Comparison of ENCODE assay signal across 28 mouse cellular contexts in genomic region chr8:83731906-83732305, GRCm38 (mm10).
"Had no signal": no experiment of that assay in that cellular context is flagged by ENCODE, and none has a peak within 500 bp of the region (broad histone marks: within the 10 kb centered on the region; RNA-seq: fewer than 3 reads in every experiment).

No protein-coding gene starts in this region.

- H3K27me3 ChIP-seq: heart, embryonic 12.5 days; hindbrain, embryonic 12.5 days; intestine, embryonic 15.5 days; limb, embryonic 12.5 days; liver, embryonic 13.5 days had no signal

- H3K27ac ChIP-seq: gastrocnemius, adult 2 months; heart, embryonic 10.5 days; hindbrain, embryonic 10.5 days; hindbrain, embryonic 12.5 days; hindbrain, embryonic 14.5 days; intestine, embryonic 15.5 days; layer of hippocampus, adult 2 months; left cerebral cortex, adult 2 months; limb, embryonic 10.5 days; limb, embryonic 12.5 days; liver, embryonic 13.5 days had no signal

- H3K4me2 ChIP-seq: heart, embryonic 12.5 days; hindbrain, embryonic 12.5 days; hindbrain, embryonic 14.5 days; intestine, embryonic 15.5 days; limb, embryonic 12.5 days; liver, embryonic 11.5 days; liver, embryonic 13.5 days had no signal

- DNase-seq: gastrocnemius, postnatal 10 days; gastrocnemius, postnatal 25 days; heart, adult 18-20 months; heart, postnatal 10 days; heart, postnatal 4 days; kidney, adult 18-20 months; kidney, adult 8-10 months; kidney, postnatal 10 days; kidney, postnatal 25 days; kidney, postnatal 4 days; layer of hippocampus, postnatal 36 days; liver; liver, embryonic 13.5 days had no signal

- H3K4me3 ChIP-seq: gastrocnemius, adult 2 months; heart, embryonic 10.5 days; heart, embryonic 12.5 days; hindbrain, embryonic 10.5 days; hindbrain, embryonic 12.5 days; intestine, embryonic 15.5 days; layer of hippocampus, adult 2 months; left cerebral cortex, adult 2 months; limb, embryonic 10.5 days; limb, embryonic 12.5 days; liver, embryonic 13.5 days had no signal

- H3K36me3 ChIP-seq: hindbrain, embryonic 10.5 days; hindbrain, embryonic 12.5 days had no signal

- H3K9me3 ChIP-seq: heart, embryonic 10.5 days; heart, embryonic 12.5 days; hindbrain, embryonic 12.5 days; intestine, embryonic 15.5 days; limb, embryonic 10.5 days; limb, embryonic 12.5 days; liver, embryonic 13.5 days had no signal

- ATAC-seq: hindbrain, embryonic 16.5 days; inflammation-experienced regulatory T-cells, adult 6 months; intestine, embryonic 15.5 days; intestine, postnatal 0 days had no signal

- H3K4me1 ChIP-seq: heart, embryonic 12.5 days; hindbrain, embryonic 10.5 days; hindbrain, embryonic 12.5 days; intestine, embryonic 15.5 days; liver, embryonic 13.5 days had no signal

- H3K9ac ChIP-seq: heart, embryonic 12.5 days; hindbrain, embryonic 12.5 days; hindbrain, embryonic 14.5 days; intestine, embryonic 15.5 days; limb, embryonic 12.5 days; liver, embryonic 13.5 days had no signal
